Mouse (Mus musculus) cortical plate, adult 2 months (tissue): ENCODE results near the gene Hspb8. TPM values are rescaled to one million over a fixed set of nuclear protein-coding genes. Genes with fewer than 3 reads are reported as not detected.

Source experiments
- H3K27ac ChIP-seq: fragments of 200-500 bp; 2 replicates; pipeline ENCODE4 v1.5.1; 2012; ENCODE audit warnings: low read length, control low read depth, inconsistent platforms; ENCODE audit not compliant: insufficient read depth
- H3K4me1 ChIP-seq: fragments of 200-500 bp; 2 replicates; pipeline ENCODE4 v1.6.1; 2011; ENCODE audit warnings: low read length; ENCODE audit not compliant: control insufficient read depth, insufficient read depth
- H3K4me3 ChIP-seq: fragments of 200-500 bp; 2 replicates; pipeline ENCODE4 v1.5.1; 2011; ENCODE audit warnings: mild to moderate bottlenecking, low read length, control low read depth; ENCODE audit not compliant: insufficient read depth
- CTCF ChIP-seq: fragments of 200-500 bp; IDR thresholded peaks from 2 replicates; pipeline ENCODE4 v1.5.1; 2011; ENCODE audit warnings: mild to moderate bottlenecking, control low read depth, low read length; ENCODE audit not compliant: insufficient read depth; ENCODE audit errors: extremely low read depth
- POLR2A ChIP-seq: fragments of 200-500 bp; IDR thresholded peaks from 2 replicates; pipeline ENCODE4 v1.6.1; 2011; ENCODE audit warnings: mild to moderate bottlenecking, low read length, control low read depth; ENCODE audit not compliant: insufficient read depth; ENCODE audit errors: extremely low read depth
- polyA plus RNA-seq: library from polyadenylated mRNA; depleted of rRNA; stranded (reverse); fragments of >200 nt; gene quantifications from 2 replicates; pipeline ENCODE4 v1.2.3, GENCODE M21; 2012

Hspb8 gene
- polyA plus RNA-seq, 1 experiment, result 18.6 TPM

DNA sequence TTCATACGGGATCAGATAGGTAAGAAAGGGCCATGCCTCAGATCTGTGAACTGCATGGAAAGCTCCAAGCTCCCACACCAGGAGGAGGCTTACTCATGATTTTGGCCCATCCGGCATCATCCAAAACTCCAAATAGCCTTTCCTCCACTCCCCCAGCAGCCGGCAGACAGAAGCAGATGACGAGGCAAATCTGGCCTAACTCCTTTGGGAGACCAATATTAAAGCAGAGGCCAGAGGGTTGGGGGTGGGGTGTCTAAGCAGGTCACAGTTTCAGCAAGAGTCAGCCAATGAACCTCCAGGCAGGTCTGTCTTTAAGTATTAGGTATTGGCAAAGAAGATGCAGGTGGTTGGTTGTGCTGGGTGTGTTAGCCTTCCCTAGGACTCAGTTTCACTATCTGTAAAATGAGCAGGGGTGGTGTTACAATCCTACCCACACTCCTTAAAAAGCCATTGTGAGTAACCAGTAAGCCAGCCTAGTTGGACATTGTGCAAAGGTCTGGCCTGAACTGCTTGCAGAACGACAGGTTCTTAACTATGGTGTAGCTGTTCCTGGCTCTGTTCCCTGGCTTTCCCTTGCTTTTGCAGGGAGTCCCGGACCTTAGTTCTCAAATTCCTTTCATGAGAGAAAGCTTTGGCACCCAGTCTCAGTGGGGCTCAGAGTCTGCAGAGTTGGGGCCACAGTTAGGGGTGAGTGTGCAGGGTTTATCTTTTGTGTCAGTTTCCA lies 3.2 kb downstream of the Hspb8 start:
- Histone ChIP-seq H3K4me1 (no peaks in the 10 kb centered on the region), H3K4me3 (no peak overlapping the region), H3K27ac (no peak overlapping the region)
- TF ChIP-seq CTCF (no peak), POLR2A (no peak)

GRCm38 (mm10) chr5:116416208-116416607 lies 6.5 kb downstream of the Hspb8 start:
- no peaks in the 10 kb centered on the region for H3K4me1 ChIP-seq
- H3K4me3 ChIP-seq, result no peak overlapping the region
- TF ChIP-seq POLR2A (no peak), CTCF (no peak)
- no peak overlapping the region for H3K27ac ChIP-seq

- no peak for TF ChIP-seq POLR2A
- no peak for TF ChIP-seq CTCF
- peaks cover 3% of the 10 kb centered on the region; the same call in 1 of the 2 replicates for H3K4me1 ChIP-seq
- H3K27ac ChIP-seq, result no peak overlapping the region
- no peak overlapping the region for H3K4me3 ChIP-seq
These were observed 12.7 kb downstream of the Hspb8 start for GRCm38 (mm10) chr5:116409689-116410590.

DNA sequence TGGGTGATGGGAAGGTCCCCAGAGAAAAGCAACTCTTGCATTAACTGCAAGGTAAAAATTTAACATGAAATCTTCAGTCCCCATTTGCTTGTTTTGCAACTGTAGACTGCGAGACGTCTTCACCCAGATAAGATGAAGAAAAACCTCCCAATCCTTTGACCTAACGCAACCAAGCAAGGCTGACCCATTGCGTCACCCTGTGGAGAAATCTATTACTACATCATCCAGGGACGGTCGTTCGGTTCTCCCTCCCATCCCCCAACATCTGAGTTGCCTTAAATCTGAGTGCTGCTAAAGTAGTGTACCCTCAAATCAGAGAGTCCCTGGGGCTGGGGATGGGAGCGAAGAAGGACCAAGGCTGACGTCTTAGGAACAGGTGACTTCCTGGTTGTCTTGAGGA lies 13.7 kb downstream of the Hspb8 start:
- TF ChIP-seq CTCF, result no peak
- TF ChIP-seq POLR2A, result no peak
- H3K4me1 ChIP-seq, result peaks cover 3% of the 10 kb centered on the region; the same call in 1 of the 2 replicates

DNA sequence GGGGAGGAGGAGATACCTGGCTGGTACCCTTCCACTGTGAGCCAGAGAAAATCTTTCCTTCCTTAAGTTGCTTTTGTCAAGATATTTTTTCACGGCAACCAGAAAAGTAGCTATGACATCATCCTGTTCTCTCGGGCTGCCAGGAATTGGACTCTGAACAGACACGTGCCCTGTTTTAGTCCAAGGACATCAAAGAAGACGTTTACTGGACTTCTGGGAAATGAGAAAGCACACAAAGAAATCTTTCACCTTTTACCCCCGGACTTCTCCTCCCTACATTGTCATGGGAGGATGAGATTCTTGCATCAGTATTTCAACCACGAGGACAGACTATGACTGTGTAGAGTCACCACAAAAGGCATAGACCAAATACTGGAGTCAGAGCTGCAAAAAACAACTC lies 14.7 kb downstream of the Hspb8 start:
- Histone ChIP-seq H3K4me3 (no peak overlapping the region), H3K4me1 (peaks cover 3% of the 10 kb centered on the region; the same call in 1 of the 2 replicates), H3K27ac (no peak overlapping the region)
- TF ChIP-seq POLR2A (no peak), CTCF (no peak)

More for the DNA sequence above, 13.7 kb downstream of the Hspb8 start:
- H3K4me3 ChIP-seq, result no peak overlapping the region
- H3K27ac ChIP-seq, result no peak overlapping the region

DNA sequence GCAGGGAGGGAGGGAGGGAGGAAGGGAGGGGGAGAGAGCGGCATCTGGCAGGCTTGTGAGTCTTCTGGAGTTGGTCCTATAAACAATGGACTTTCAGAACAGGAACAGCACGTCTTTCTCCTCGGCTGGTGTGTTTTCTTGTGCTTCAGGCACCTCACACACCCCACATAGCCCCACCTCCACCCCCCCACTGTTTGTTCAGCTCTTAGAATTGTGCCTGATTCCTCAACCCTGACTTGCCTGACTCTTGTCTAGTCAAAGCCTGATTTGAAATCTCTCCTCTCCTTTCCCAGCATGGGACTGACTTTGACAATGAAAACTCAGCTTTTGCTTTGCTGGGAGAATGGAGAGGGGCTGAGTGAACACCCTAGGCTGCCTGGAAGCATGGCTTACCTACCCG lies 15.3 kb downstream of the Hspb8 start:
- Histone ChIP-seq H3K4me1 (peaks cover 3% of the 10 kb centered on the region; the same call in 1 of the 2 replicates), H3K4me3 (no peak overlapping the region), H3K27ac (0 out of 2 replicates have a peak overlapping the region, but pooled peaks have one; percentile 21)
- TF ChIP-seq CTCF, result no peak
- TF ChIP-seq POLR2A, result no peak

GRCm38 (mm10) chr5:116406507-116406906 lies 16.2 kb downstream of the Hspb8 start:
- no peak overlapping the region for H3K4me3 ChIP-seq
- no peak overlapping the region for H3K27ac ChIP-seq
- H3K4me1 ChIP-seq, result peaks cover 3% of the 10 kb centered on the region; the same call in 1 of the 2 replicates
- no peak for TF ChIP-seq CTCF
- no peak for TF ChIP-seq POLR2A

- Histone ChIP-seq H3K4me3 (no peak overlapping the region), H3K4me1 (peaks cover 3% of the 10 kb centered on the region; the same call in 1 of the 2 replicates), H3K27ac (no peak overlapping the region)
- TF ChIP-seq POLR2A (no peak), CTCF (no peak)
These were observed 16.7 kb downstream of the Hspb8 start for GRCm38 (mm10) chr5:116405934-116406333.

- no peak overlapping the region for H3K4me3 ChIP-seq
- no peak for TF ChIP-seq POLR2A
- TF ChIP-seq CTCF, result no peak
These were observed 18.6 kb downstream of the Hspb8 start for GRCm38 (mm10) chr5:116404063-116404462.

More at GRCm38 (mm10) chr5:116404063-116404462, 18.6 kb downstream of the Hspb8 start:
- Histone ChIP-seq H3K4me1 (peaks cover 3% of the 10 kb centered on the region; the same call in 1 of the 2 replicates), H3K27ac (no peak overlapping the region)
